Mouse (Mus musculus) pancreas, adult 10 weeks (tissue): ENCODE measurements around the gene Cxcl5. TPM values are rescaled to one million over a fixed set of nuclear protein-coding genes. Genes with fewer than 3 reads are reported as not detected.

ENCODE experiments used
- polyA plus RNA-seq: library from polyadenylated mRNA; stranded (reverse); fragments of 350-450 nt; fragmentation: Illumina TruSeq; extraction: RNeasy Lipid Tissue Mini Kit (QIAGEN cat#74804); gene quantifications from one replicate; pipeline ENCODE4 v1.2.3, GENCODE M21; 2015; ENCODE audit warnings: low read depth, low replicate concordance; ENCODE audit not compliant: insufficient read depth

The Cxcl5 gene
- not detected for polyA plus RNA-seq

DNA sequence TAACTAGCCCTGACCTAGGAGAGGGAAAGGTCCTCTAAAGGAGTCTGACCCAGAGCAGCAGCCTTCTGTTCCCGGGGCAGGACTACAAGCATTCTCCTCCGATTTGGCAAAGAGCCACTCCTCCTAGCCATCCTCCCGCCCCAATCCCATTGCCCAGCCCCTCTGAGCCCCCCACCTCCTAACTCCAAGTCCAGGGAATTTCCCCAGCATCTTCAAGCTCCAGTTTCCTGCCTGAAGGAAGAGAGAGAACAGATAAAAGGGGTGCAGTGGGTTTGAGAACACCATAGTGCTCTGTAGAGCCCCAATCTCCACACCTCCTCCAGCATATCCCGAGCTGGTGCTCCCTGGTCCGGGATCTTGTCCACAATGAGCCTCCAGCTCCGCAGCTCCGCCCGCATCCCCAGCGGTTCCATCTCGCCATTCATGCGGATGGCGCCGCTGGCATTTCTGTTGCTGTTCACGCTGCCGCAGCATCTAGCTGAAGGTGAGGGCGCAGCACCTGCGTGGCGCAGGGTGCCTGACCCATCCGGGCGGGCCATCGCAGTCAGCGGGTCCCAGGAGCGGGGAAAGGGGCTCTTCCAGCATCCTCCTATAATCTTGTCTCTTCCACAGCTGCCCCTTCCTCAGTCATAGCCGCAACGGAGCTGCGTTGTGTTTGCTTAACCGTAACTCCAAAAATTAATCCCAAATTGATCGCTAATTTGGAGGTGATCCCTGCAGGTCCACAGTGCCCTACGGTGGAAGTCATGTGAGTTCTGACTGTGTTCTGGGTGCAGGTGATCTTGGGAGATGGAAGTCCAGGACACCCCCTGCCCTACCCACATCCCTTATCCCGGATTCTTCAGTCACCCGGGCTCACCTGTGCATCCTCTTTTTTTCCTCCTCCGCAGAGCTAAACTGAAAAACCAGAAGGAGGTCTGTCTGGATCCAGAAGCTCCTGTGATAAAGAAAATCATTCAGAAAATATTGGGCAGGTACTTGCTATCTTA lies at the start of gene Cxcl5:
TSS of gene Cxcl5 (plus strand) at position 284 of the 989 bp plus-strand sequence.

GRCm38 (mm10) chr5:90768218-90768617 lies 9.1 kb downstream of the Cxcl5 start, which contains the start of gene Ppbp:
Gene Ppbp (plus strand): TSS chr5:90768518.

DNA sequence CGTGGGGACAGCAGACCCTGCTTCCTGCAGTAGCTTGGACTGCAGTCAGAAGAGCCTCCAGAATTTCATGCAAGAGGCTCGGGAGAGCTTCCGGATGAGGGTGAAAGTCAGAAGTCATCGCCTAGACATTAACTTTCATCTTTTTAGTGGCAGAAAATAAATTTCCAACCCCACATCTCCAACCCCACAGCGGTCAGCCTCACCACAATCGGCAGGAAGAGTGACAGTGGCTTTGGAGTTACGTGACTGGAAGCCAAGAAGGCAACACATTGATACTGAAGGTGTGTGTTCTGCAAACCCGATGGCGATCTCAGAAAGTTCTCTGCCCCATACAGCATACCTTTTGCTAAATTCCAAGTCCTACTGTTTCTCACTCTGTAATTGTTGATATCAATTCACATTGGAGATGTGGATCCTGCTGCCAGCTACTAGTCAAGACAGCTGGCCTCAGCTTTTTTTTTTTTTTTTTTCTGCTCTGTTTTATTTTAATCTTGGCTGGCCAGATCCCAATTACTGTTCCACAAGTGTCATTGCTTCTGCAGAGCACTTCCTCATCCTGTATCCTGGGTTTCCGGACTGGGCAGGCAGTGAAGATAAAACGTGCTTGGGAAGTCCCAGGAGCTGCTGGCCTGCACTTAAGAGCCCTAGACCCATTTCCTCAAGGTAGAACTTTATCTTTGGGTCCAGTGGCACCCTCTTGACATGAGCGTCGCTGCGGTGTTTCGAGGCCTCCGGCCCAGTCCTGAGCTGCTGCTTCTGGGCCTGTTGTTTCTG lies 12.9 kb downstream of the Cxcl5 start, which contains the start of gene Pf4:
TSS of gene Pf4 (plus strand) at position 556 of the 774 bp plus-strand sequence.

GRCm38 (mm10) chr5:90785659-90786588 lies 26.8 kb downstream of the Cxcl5 start, which contains the start of gene Cxcl3:
Gene Cxcl3 (plus strand): TSS chr5:90786103.

GRCm38 (mm10) chr5:90794195-90794625 lies 35.0 kb downstream of the Cxcl5 start, which contains the start of gene Cxcl15:
Gene Cxcl15 (plus strand): TSS chr5:90794534.

Other genes with a start within 250 kb of the Cxcl5 start
- gene Afm, start 240.4 kb upstream of the Cxcl5 start, polyA plus RNA-seq: 3.4 TPM
- not detected for gene 5830473C10Rik, start 198.3 kb upstream of the Cxcl5 start, polyA plus RNA-seq
- 2.0 TPM for gene Rassf6, start 118.7 kb upstream of the Cxcl5 start, polyA plus RNA-seq
- 3.0 TPM for gene Ppbp, start 9.2 kb downstream of the Cxcl5 start, polyA plus RNA-seq
- 26.1 TPM for gene Pf4, start 13.1 kb downstream of the Cxcl5 start, polyA plus RNA-seq
- not detected for gene Cxcl3, start 26.7 kb downstream of the Cxcl5 start, polyA plus RNA-seq
- not detected for gene Cxcl15, start 35.2 kb downstream of the Cxcl5 start, polyA plus RNA-seq
- 0.76 TPM for gene Cxcl1, start 131.9 kb downstream of the Cxcl5 start, polyA plus RNA-seq
- gene Cxcl2, start 144.5 kb downstream of the Cxcl5 start, polyA plus RNA-seq: not detected
- gene Mthfd2l, start 171.8 kb downstream of the Cxcl5 start, polyA plus RNA-seq: 2.8 TPM